Mouse (Mus musculus) thymus, adult 2 months (tissue): ENCODE data around the gene Zscan26. TPM values are rescaled to one million over a fixed set of nuclear protein-coding genes. Genes with fewer than 3 reads are reported as not detected.

Experiments used
- DNase-seq: peaks from one replicate; pipeline ENCODE4 v3.0.0; 2021
- H3K27ac ChIP-seq: fragments of 200-500 bp; 2 replicates; pipeline ENCODE4 v1.5.1; 2012; ENCODE audit warnings: low read length, control low read depth; ENCODE audit not compliant: control insufficient read depth, insufficient read depth
- H3K27me3 ChIP-seq: fragments of 200-500 bp; 2 replicates; pipeline ENCODE4 v1.6.1; 2012; ENCODE audit warnings: mild to moderate bottlenecking, low read length, moderate library complexity, mixed read lengths; ENCODE audit not compliant: control insufficient read depth, insufficient read depth
- H3K36me3 ChIP-seq: fragments of 200-500 bp; 2 replicates; pipeline ENCODE4 v1.6.1; 2012; ENCODE audit warnings: mild to moderate bottlenecking, low read length, moderate library complexity; ENCODE audit not compliant: control insufficient read depth, insufficient read depth
- H3K4me1 ChIP-seq: fragments of 200-500 bp; replicated peaks from 2 replicates; pipeline ENCODE4 v1.6.1; 2012; ENCODE audit warnings: low read length; ENCODE audit not compliant: control insufficient read depth, insufficient read depth
- H3K4me3 ChIP-seq: fragments of 200-500 bp; 2 replicates; pipeline ENCODE4 v1.5.1; 2012; ENCODE audit warnings: mild to moderate bottlenecking, low read length, control low read depth, moderate library complexity; ENCODE audit not compliant: control insufficient read depth, insufficient read depth
- CTCF ChIP-seq: fragments of 200-500 bp; IDR thresholded peaks from 2 replicates; pipeline ENCODE4 v1.5.1; 2012; ENCODE audit warnings: mild to moderate bottlenecking, control low read depth, low read length, moderate library complexity, borderline replicate concordance; ENCODE audit not compliant: control insufficient read depth, poor library complexity, insufficient read depth; ENCODE audit errors: extremely low read depth
- POLR2A ChIP-seq: fragments of 200-500 bp; IDR thresholded peaks from 2 replicates; pipeline ENCODE4 v1.6.1; 2012; ENCODE audit warnings: mild to moderate bottlenecking, low read length, control low read depth, moderate library complexity; ENCODE audit not compliant: control insufficient read depth, poor library complexity, insufficient read depth; ENCODE audit errors: extremely low read depth
- WGBS: fragments of 180-500 bp; shearing (Covaris S2); methylation state at CpG from one replicate; pipeline ENCODE4 v1.1.7; 2018; 5-methylcytosine and 5-hydroxymethylcytosine counted together
- polyA plus RNA-seq: library from polyadenylated mRNA; depleted of rRNA; stranded (reverse); fragments of >200 nt; gene quantifications from 2 replicates; pipeline ENCODE4 v1.2.3, GENCODE M21; 2012

Zscan26 gene
- polyA plus RNA-seq, 1 experiment = 11.3 TPM

GRCm38 (mm10) chr13:21454133-21454532, 603 bp upstream of the Zscan26 start:
- Histone ChIP-seq H3K27ac (no peak overlapping the region), H3K4me3 (no peak overlapping the region), H3K4me1 (no peaks in the 10 kb centered on the region), H3K36me3 (no peaks in the 10 kb centered on the region), H3K27me3 (no peaks in the 10 kb centered on the region)
- TF ChIP-seq POLR2A = no peak
- no peak for TF ChIP-seq CTCF
- DNase-seq = no peak
- 88% methylated on average over 3 of the region's 3 CpGs for WGBS

- TF ChIP-seq CTCF = no peak
- no peak for TF ChIP-seq POLR2A
- WGBS = 4% methylated on average over 13 of the region's 13 CpGs
- no peaks in the 10 kb centered on the region for H3K36me3 ChIP-seq
- H3K4me3 ChIP-seq = peak overlapping the region; percentile 98
- no peak overlapping the region for H3K27ac ChIP-seq
- H3K27me3 ChIP-seq = no peaks in the 10 kb centered on the region
- no peak for DNase-seq
- H3K4me1 ChIP-seq = no peaks in the 10 kb centered on the region
These were observed 488 bp downstream of the Zscan26 start for GRCm38 (mm10) chr13:21453042-21453441.

DNA sequence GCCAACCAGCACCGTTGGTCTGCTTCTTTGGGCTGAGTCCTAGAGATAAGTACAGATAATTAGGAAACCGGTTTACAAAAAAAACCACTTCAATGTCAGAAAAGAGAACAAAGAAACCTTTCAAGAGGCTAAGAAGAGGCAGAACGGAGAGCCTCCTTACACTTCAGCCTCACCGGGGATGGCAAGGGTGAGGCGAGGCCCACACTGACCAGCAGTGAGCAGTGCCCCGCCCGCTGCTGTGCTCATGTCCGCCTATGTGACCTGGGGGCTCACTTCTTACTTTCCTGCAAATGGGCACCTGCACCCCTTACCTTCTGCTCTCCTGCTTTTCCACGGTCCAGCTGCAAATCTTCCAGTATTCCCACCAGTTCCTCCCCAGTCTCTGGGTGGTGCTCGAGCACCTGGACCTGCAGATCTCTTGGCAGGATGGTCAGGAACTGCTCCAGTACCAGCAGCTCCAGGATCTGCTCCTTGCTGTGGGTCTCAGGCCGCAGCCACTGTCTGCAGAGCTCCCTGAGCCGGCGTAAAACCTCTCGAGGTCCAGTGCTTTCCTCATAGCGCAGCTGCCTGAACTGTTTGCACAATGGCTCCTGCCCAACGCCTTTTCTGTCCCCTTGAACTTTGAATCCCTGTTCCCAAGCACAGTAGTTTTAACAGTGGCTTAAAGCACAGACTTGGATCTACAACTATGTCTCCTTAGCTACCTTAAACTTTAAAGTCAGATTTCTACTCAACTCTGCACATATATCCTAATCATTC, 5.5 kb downstream of the Zscan26 start:
- no peak for TF ChIP-seq CTCF
- TF ChIP-seq POLR2A = no peak
- no peak for DNase-seq
- 94% methylated on average over 16 of the region's 16 CpGs for WGBS
- Histone ChIP-seq H3K4me3 (no peak overlapping the region), H3K4me1 (no peaks in the 10 kb centered on the region), H3K36me3 (peaks cover 23% of the 10 kb centered on the region), H3K27me3 (no peaks in the 10 kb centered on the region), H3K27ac (no peak overlapping the region)

- Histone ChIP-seq H3K4me1 (no peaks in the 10 kb centered on the region), H3K27ac (no peak overlapping the region), H3K36me3 (peaks cover 23% of the 10 kb centered on the region), H3K4me3 (no peak overlapping the region), H3K27me3 (no peaks in the 10 kb centered on the region)
- no peak for DNase-seq
- 95% methylated on average over 9 of the region's 9 CpGs for WGBS
- TF ChIP-seq CTCF (no peak), POLR2A (no peak)
These were observed 6.7 kb downstream of the Zscan26 start for GRCm38 (mm10) chr13:21446796-21447195.

DNA sequence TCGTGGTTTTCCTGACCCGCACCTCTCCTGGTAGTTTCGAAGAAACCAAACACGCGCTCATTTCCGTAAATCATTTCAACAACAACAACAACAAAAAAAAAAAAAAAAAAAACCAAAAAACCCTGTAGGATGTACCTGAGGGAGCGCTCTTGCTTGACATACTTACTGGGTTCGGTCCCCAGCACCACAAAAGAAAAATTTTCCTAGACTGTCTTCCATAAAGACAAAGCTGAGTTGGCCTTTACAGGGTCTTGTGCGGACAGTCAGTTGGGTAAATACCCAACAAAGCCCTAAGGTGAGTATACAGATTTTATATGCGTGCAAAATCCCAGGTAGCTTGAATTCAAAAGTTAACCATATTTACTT, 12.3 kb downstream of the Zscan26 start:
- 33% methylated on average over 10 of the region's 10 CpGs for WGBS
- H3K27me3 ChIP-seq = no peaks in the 10 kb centered on the region
- TF ChIP-seq CTCF (no peak), POLR2A (no peak)
- H3K4me3 ChIP-seq = peak overlapping the region; percentile 94
- peaks cover 3% of the 10 kb centered on the region for H3K4me1 ChIP-seq
- H3K27ac ChIP-seq = peak overlapping the region; percentile 53; the same call in 1 of the 2 replicates
- DNase-seq = no peak
- peaks cover 13% of the 10 kb centered on the region for H3K36me3 ChIP-seq

DNA sequence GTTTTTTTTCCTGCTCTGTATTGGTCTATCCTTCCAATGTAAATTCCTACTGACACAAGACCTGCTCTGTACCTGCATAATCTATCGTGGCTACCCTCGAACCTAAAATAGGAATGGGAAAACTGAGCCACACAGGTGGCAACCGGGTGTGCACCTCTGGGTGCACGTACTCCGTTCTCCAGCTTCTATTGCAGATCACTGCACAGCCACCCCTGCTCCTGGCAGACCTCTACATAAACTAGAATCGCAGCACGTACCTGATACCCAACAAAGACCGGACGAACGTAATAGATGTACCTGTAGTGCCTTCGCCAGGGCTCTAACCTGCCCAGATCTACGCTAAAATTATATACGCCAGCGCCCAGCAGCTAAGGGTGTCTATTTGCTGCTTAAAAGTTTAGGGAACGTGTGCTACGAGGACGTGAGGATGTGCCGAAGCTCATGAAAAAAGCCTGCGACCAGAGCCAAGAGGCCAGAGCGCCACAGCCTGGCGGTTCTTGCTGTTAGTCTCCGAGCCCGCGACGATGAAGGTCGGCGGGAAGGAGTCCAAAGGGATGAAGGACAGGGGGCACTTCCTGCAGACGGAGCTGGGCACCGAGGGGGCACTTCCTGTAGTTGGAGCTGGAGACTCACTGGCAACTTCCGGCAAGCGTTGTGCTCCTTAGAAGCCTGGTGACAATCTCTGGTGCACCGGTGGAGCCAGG, 12.9 kb downstream of the Zscan26 start, which contains the start of gene Pgbd1:
Pgbd1 (minus strand) TSS at position 556 of the 704 bp plus-strand sequence.
- DNase-seq = peak; percentile 63
- WGBS = 1% methylated on average over 32 of the region's 32 CpGs

More for the DNA sequence above, 12.9 kb downstream of the Zscan26 start, which contains the start of gene Pgbd1:
- Histone ChIP-seq H3K27ac (peak within 1 kb of the TSS; percentile 53), H3K27me3 (no peaks in the 10 kb centered on the region), H3K4me3 (peak within 1 kb of the TSS; percentile 94), H3K36me3 (peaks cover 9% of the 10 kb centered on the region), H3K4me1 (peaks cover 3% of the 10 kb centered on the region)
- TF ChIP-seq CTCF (0 out of 2 replicates have a peak, but pooled peaks have one; percentile 13), POLR2A (no peak)
